Mouse (Mus musculus): ENCODE results near the gene Tmem273.

GRCm38 (mm10) chr14:32854059-32854458, 68.3 kb downstream of the Tmem273 start:
- TF ChIP-seq POLR2A (IDR thresholded peaks at IDR 0.05; ENCODE audit: borderline replicate concordance, insufficient read depth, low read length) (no peak), CTCF (IDR thresholded peaks at IDR 0.05; ENCODE audit: borderline replicate concordance, insufficient read depth, low read depth, low read length) (no peak)
